Mouse (Mus musculus) liver, embryonic 16.5 days (tissue): ENCODE measurements at regions not wholly inside any gene's neighbourhood (a gene's known extent, or its start where the extent isn't known, plus 50 kb on each side); places are given as distances from the start of the nearest gene placed in this dataset.

Experiments used
- ATAC-seq: fragments of 200-750 bp; cut with Nextera tagmentation; 2 replicates; pipeline ENCODE4 v1.8.0; 2017; ENCODE audit warnings: low read depth, mild to moderate bottlenecking, moderate number of reproducible peaks, moderate library complexity
- H3K27ac ChIP-seq: fragments of 300-500 bp; sonication (generic); 2 replicates; pipeline ENCODE4 v1.5.1; 2014; ENCODE audit warnings: mild to moderate bottlenecking, low read length
- H3K27me3 ChIP-seq: fragments of 300-500 bp; sonication (generic); 2 replicates; pipeline ENCODE4 v1.6.1; 2014; ENCODE audit warnings: low read depth, low read length, mixed read lengths; ENCODE audit not compliant: control insufficient read depth, insufficient read depth
- H3K36me3 ChIP-seq: fragments of 300-500 bp; sonication (generic); 2 replicates; pipeline ENCODE4 v1.6.1; 2014; ENCODE audit warnings: mild to moderate bottlenecking; ENCODE audit not compliant: control insufficient read depth, insufficient read depth
- H3K4me1 ChIP-seq: fragments of 300-500 bp; sonication (generic); 2 replicates; pipeline ENCODE4 v1.6.1; 2014; ENCODE audit warnings: low read depth, low read length, mixed read lengths; ENCODE audit not compliant: control insufficient read depth
- H3K4me2 ChIP-seq: fragments of 300-500 bp; sonication (generic); 2 replicates; pipeline ENCODE4 v1.6.1; 2014; ENCODE audit warnings: low read depth, low read length, mixed read lengths
- H3K4me3 ChIP-seq: fragments of 300-500 bp; sonication (generic); 2 replicates; pipeline ENCODE4 v1.5.1; 2014; ENCODE audit warnings: low read depth, mild to moderate bottlenecking, low read length
- H3K9ac ChIP-seq: fragments of 300-500 bp; sonication (generic); 2 replicates; pipeline ENCODE4 v1.6.1; 2014; ENCODE audit warnings: low read depth, low read length
- H3K9me3 ChIP-seq: fragments of 300-500 bp; sonication (generic); replicated peaks from 2 replicates; pipeline ENCODE4 v1.6.1; 2016; ENCODE audit warnings: low read length; ENCODE audit not compliant: control insufficient read depth
- WGBS: fragments of 180-500 bp; shearing (Covaris S2); extraction: QIAGEN DNeasy Blood & Tissue Kit; methylation state at CpG from one replicate; pipeline ENCODE4 v1.1.7; 2014; ENCODE audit not compliant: insufficient replicate concordance; 5-methylcytosine and 5-hydroxymethylcytosine counted together

GRCm38 (mm10) chr6:73676979-73677378 lies 207.5 kb upstream of the 4931417E11Rik start:
- no peak for ATAC-seq
- no peaks in the 10 kb centered on the region for H3K36me3 ChIP-seq
- no peak overlapping the region for H3K4me2 ChIP-seq
- no peaks in the 10 kb centered on the region for H3K9me3 ChIP-seq
- no peaks in the 10 kb centered on the region for H3K27me3 ChIP-seq
- H3K27ac ChIP-seq = no peak overlapping the region
- H3K4me1 ChIP-seq = no peaks in the 10 kb centered on the region
- H3K9ac ChIP-seq = no peak overlapping the region
- no peak overlapping the region for H3K4me3 ChIP-seq

DNA sequence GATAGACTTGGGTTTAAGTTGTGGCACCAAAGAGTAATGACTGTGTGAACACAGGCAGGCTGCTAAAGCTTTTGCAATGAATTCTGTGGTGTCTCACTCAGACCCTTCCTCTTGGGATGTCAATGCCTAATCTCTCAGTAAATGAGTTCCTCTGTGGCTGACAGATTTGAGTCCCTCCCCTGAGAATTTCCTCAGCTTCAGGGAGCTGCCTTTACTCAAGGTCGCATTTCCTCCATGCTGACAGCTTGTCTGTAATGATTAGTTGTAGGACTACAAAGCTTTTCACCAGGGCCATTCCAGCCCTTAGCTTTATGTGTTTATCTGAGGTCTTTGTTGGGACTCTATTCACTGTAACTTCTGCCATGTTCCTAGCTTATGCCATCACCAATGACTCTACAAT lies 199.9 kb upstream of the 4931417E11Rik start:
- WGBS = 0% methylated on average over 1 of the region's 1 CpGs
- Histone ChIP-seq H3K4me1 (no peaks in the 10 kb centered on the region), H3K36me3 (no peaks in the 10 kb centered on the region), H3K27me3 (no peaks in the 10 kb centered on the region), H3K9me3 (no peaks in the 10 kb centered on the region), H3K4me3 (no peak overlapping the region), H3K9ac (no peak overlapping the region), H3K27ac (no peak overlapping the region), H3K4me2 (no peak overlapping the region)
- ATAC-seq = no peak

- H3K27me3 ChIP-seq = no peaks in the 10 kb centered on the region
- WGBS = 55% methylated on average over 5 of the region's 5 CpGs
- no peak overlapping the region for H3K9ac ChIP-seq
- no peak overlapping the region for H3K4me2 ChIP-seq
- ATAC-seq = no peak
- H3K9me3 ChIP-seq = no peaks in the 10 kb centered on the region
- no peak overlapping the region for H3K27ac ChIP-seq
- H3K4me3 ChIP-seq = no peak overlapping the region
- H3K4me1 ChIP-seq = no peaks in the 10 kb centered on the region
- no peaks in the 10 kb centered on the region for H3K36me3 ChIP-seq
Measured at GRCm38 (mm10) chr6:73658988-73659387, 189.5 kb upstream of the 4931417E11Rik start.

DNA sequence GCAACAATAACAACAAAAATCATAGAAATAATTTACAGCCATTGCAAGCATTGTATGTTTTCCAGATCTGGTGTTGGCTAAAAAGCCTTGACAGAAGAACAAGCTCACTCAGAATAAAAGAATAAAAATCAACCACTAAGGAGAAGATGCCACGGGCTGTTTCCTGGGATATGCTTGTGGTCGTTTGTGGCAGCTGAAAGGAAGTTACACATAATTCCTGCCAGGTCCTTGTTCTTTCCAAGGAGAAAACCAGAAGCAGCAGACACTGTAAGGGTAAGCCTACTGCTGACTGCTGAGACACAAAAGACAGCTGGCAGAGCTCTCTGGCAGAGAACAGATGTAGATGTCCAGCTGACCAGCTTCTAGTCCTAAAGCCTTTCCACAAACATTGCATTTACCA lies 175.9 kb upstream of the 4931417E11Rik start:
- no peak for ATAC-seq
- H3K36me3 ChIP-seq = no peaks in the 10 kb centered on the region
- 21% methylated on average over 2 of the region's 2 CpGs for WGBS

GRCm38 (mm10) chr6:73644778-73645267 lies 175.4 kb upstream of the 4931417E11Rik start:
- H3K4me2 ChIP-seq = no peak overlapping the region
- no peaks in the 10 kb centered on the region for H3K36me3 ChIP-seq
- H3K9ac ChIP-seq = no peak overlapping the region
- H3K4me3 ChIP-seq = no peak overlapping the region
- no peaks in the 10 kb centered on the region for H3K4me1 ChIP-seq
- H3K9me3 ChIP-seq = no peaks in the 10 kb centered on the region
- H3K27me3 ChIP-seq = no peaks in the 10 kb centered on the region
- WGBS = 42% methylated on average over 2 of the region's 2 CpGs
- H3K27ac ChIP-seq = no peak overlapping the region
- no peak for ATAC-seq

More for the DNA sequence above, 175.9 kb upstream of the 4931417E11Rik start:
- no peaks in the 10 kb centered on the region for H3K4me1 ChIP-seq
- no peak overlapping the region for H3K9ac ChIP-seq
- H3K9me3 ChIP-seq = no peaks in the 10 kb centered on the region
- no peak overlapping the region for H3K4me3 ChIP-seq
- no peaks in the 10 kb centered on the region for H3K27me3 ChIP-seq
- H3K4me2 ChIP-seq = no peak overlapping the region
- no peak overlapping the region for H3K27ac ChIP-seq

DNA sequence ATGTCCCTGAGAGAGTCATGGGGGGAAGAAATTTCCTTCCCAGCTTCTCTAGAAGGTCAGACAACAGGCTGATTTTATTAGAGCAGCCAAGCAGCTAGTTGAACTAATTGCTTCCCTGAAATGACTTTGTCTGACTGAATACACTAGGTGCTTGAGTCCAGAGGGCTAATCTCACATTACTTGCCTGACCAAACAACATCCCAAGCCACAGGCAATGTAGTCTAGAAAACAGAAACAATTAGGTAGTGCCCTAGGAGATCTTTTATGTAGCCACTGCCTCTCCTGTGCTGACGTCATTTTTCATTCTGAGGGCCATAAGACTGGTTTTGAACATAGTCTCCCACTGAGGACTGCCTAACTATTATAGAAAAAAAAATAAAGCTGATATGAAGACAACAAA lies 159.1 kb upstream of the 4931417E11Rik start:
- no peaks in the 10 kb centered on the region for H3K27me3 ChIP-seq
- no peaks in the 10 kb centered on the region for H3K36me3 ChIP-seq
- no peaks in the 10 kb centered on the region for H3K4me1 ChIP-seq
- ATAC-seq = no peak
- H3K4me2 ChIP-seq = no peak overlapping the region
- 52% methylated on average over 1 of the region's 1 CpGs for WGBS
- H3K9ac ChIP-seq = no peak overlapping the region
- no peak overlapping the region for H3K27ac ChIP-seq
- H3K4me3 ChIP-seq = no peak overlapping the region
- H3K9me3 ChIP-seq = no peaks in the 10 kb centered on the region

DNA sequence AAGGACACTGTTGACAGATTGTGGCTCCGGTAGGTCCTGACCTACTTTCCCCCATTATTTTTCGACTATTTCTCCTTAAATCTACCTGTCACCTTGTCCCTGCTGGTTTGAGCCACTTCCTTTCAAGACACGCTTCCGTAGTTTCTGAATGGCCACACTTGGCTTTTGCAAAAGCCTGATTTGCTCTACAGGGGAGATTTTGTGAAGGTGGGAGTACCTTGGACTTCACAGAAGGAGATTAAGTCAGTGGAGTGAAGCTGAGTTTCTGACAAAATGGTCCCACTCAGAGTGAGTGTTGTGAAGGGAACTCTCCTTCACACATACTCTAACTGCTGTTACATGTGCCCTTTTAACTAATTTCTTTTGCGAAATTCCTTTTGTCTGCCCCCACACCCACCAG lies 157.0 kb upstream of the 4931417E11Rik start:
- WGBS = 69% methylated on average over 5 of the region's 5 CpGs
- no peak for ATAC-seq
- H3K9me3 ChIP-seq = no peaks in the 10 kb centered on the region
- H3K27me3 ChIP-seq = no peaks in the 10 kb centered on the region
- H3K9ac ChIP-seq = no peak overlapping the region
- H3K4me2 ChIP-seq = no peak overlapping the region
- no peaks in the 10 kb centered on the region for H3K36me3 ChIP-seq
- no peak overlapping the region for H3K27ac ChIP-seq
- no peak overlapping the region for H3K4me3 ChIP-seq
- H3K4me1 ChIP-seq = no peaks in the 10 kb centered on the region

DNA sequence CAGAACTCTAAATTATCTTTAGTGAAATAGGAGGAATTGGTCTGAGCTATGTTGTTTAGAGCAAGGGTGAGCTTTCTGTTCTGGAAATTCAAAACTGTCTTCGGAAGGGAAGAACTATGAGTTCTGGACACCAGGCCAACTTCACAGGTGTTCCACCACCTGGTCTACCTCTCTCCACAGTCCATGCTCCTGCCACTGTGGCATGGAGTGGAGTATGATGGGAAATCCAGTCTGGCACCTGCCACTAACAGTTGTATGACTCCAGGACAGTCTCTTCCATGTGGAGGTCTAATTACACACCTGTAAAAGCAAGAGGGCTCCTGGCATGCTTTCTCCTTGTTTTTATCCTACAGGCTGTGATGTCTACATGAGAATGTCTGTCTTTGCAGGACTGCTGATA lies 154.7 kb upstream of the 4931417E11Rik start:
- Histone ChIP-seq H3K4me3 (no peak overlapping the region), H3K36me3 (no peaks in the 10 kb centered on the region)

DNA sequence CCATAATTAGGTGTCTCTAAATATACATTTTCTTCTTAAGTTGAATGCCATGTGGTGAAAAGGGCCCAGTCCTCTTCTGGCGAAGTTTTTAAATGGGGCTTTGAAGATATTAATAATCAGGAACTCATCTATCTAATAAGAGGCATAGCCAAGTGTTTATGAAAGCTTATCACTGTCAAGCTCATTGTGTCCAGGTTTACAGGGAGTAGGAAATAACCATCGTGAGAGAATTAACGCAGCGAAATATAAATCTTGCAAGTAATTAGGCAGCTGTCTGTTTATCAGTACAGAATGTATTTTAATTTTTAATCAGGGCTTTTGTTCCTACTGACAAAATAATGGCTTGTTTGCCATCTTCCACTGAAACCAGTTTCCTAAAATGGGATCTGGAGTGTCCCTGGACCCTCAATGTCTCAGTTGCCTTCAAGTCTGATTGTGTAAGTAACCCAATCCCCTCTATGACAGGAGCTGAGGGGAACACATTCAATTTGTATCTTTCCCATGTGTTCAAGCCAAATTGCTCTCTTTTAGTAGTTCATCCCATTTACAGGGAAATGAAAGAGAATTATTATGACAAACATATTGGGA lies 152.5 kb upstream of the 4931417E11Rik start:
- 69% methylated on average over 4 of the region's 4 CpGs for WGBS
- no peak overlapping the region for H3K4me3 ChIP-seq
- no peak overlapping the region for H3K27ac ChIP-seq
- H3K9me3 ChIP-seq = no peaks in the 10 kb centered on the region
- no peak overlapping the region for H3K4me2 ChIP-seq
- no peaks in the 10 kb centered on the region for H3K36me3 ChIP-seq
- H3K27me3 ChIP-seq = no peaks in the 10 kb centered on the region
- no peaks in the 10 kb centered on the region for H3K4me1 ChIP-seq
- ATAC-seq = no peak
- H3K9ac ChIP-seq = no peak overlapping the region

More for the DNA sequence above, 154.7 kb upstream of the 4931417E11Rik start:
- no peak overlapping the region for H3K4me2 ChIP-seq
- H3K9me3 ChIP-seq = no peaks in the 10 kb centered on the region
- H3K9ac ChIP-seq = no peak overlapping the region
- H3K4me1 ChIP-seq = no peaks in the 10 kb centered on the region
- no peak overlapping the region for H3K27ac ChIP-seq
- WGBS = 67% methylated on average over 1 of the region's 1 CpGs
- no peak for ATAC-seq
- no peaks in the 10 kb centered on the region for H3K27me3 ChIP-seq
